Mouse (Mus musculus): ENCODE measurements at regions not wholly inside any gene's neighbourhood (a gene's known extent, or its start where the extent isn't known, plus 50 kb on each side); places are given as distances from the start of the nearest gene placed in this dataset.

GRCm38 (mm10) chr4:71663397-71663796 is 94.4 kb downstream of the Gm11232 start:
- Histone ChIP-seq H3K4me3 (no peak overlapping the region), H3K36me3 (no peaks in the 10 kb centered on the region), H3K27me3 (no peaks in the 10 kb centered on the region), H3K4me2 (replicated peaks) (no peak overlapping the region), H3K9ac (no peak overlapping the region), H3K9me3 (replicated peaks) (no peaks in the 10 kb centered on the region), H3K4me1 (no peaks in the 10 kb centered on the region), H3K27ac (no peak overlapping the region)
- no peak for ATAC-seq (ENCODE audit: low FRiP score)

GRCm38 (mm10) chr4:71640521-71640920 is 117.2 kb downstream of the Gm11232 start:
- Histone ChIP-seq H3K4me3 (no peak overlapping the region), H3K27ac (no peak overlapping the region), H3K9me3 (replicated peaks) (no peaks in the 10 kb centered on the region), H3K4me1 (no peaks in the 10 kb centered on the region), H3K4me2 (replicated peaks) (no peak overlapping the region), H3K36me3 (no peaks in the 10 kb centered on the region), H3K27me3 (no peaks in the 10 kb centered on the region), H3K9ac (no peak overlapping the region)
- no peak for ATAC-seq (ENCODE audit: low FRiP score)
- WGBS = 96% methylated on average over 10 of the region's 10 CpGs

- no peak for ATAC-seq (ENCODE audit: low FRiP score)
These were observed 130.7 kb downstream of the Gm11232 start for GRCm38 (mm10) chr4:71627088-71627487.

GRCm38 (mm10) chr4:71626626-71627025 is 131.1 kb downstream of the Gm11232 start:
- ATAC-seq (ENCODE audit: low FRiP score) = 0 out of 2 replicates have a peak, but pooled peaks have one; percentile 48
- 26% methylated on average over 1 of the region's 1 CpGs for WGBS
- Histone ChIP-seq H3K36me3 (no peaks in the 10 kb centered on the region), H3K27me3 (no peaks in the 10 kb centered on the region), H3K9ac (no peak overlapping the region), H3K27ac (no peak overlapping the region), H3K4me1 (0 out of 2 replicates have a peak, but pooled peaks cover 3% of the 10 kb centered on the region), H3K9me3 (replicated peaks) (no peaks in the 10 kb centered on the region), H3K4me3 (no peak overlapping the region), H3K4me2 (replicated peaks) (no peak overlapping the region)

More at GRCm38 (mm10) chr4:71627088-71627487, 130.7 kb downstream of the Gm11232 start:
- Histone ChIP-seq H3K9me3 (replicated peaks) (no peaks in the 10 kb centered on the region), H3K4me2 (replicated peaks) (no peak overlapping the region), H3K9ac (no peak overlapping the region), H3K36me3 (no peaks in the 10 kb centered on the region), H3K4me3 (no peak overlapping the region), H3K27ac (no peak overlapping the region), H3K4me1 (0 out of 2 replicates have a peak, but pooled peaks cover 3% of the 10 kb centered on the region), H3K27me3 (no peaks in the 10 kb centered on the region)
- WGBS = 24% methylated on average over 2 of the region's 2 CpGs

GRCm38 (mm10) chr4:71624771-71625170 is 133.0 kb downstream of the Gm11232 start:
- Histone ChIP-seq H3K4me3 (no peak overlapping the region), H3K36me3 (no peaks in the 10 kb centered on the region), H3K27ac (no peak overlapping the region), H3K4me2 (replicated peaks) (no peak overlapping the region), H3K27me3 (no peaks in the 10 kb centered on the region), H3K4me1 (0 out of 2 replicates have a peak, but pooled peaks cover 3% of the 10 kb centered on the region), H3K9ac (no peak overlapping the region), H3K9me3 (replicated peaks) (no peaks in the 10 kb centered on the region)
- no peak for ATAC-seq (ENCODE audit: low FRiP score)
- WGBS = 82% methylated on average over 2 of the region's 2 CpGs

GRCm38 (mm10) chr4:71613720-71614119 is 144.0 kb downstream of the Gm11232 start:
- WGBS = 82% methylated on average over 1 of the region's 1 CpGs
- ATAC-seq (ENCODE audit: low FRiP score) = no peak
- Histone ChIP-seq H3K4me2 (replicated peaks) (no peak overlapping the region), H3K36me3 (no peaks in the 10 kb centered on the region), H3K9ac (no peak overlapping the region), H3K4me3 (no peak overlapping the region), H3K27me3 (no peaks in the 10 kb centered on the region), H3K27ac (no peak overlapping the region), H3K9me3 (replicated peaks) (0 out of 2 replicates have a peak, but pooled peaks cover 4% of the 10 kb centered on the region), H3K4me1 (no peaks in the 10 kb centered on the region)

GRCm38 (mm10) chr4:71585880-71586279 is 171.9 kb downstream of the Gm11232 start:
- Histone ChIP-seq H3K9ac (no peak overlapping the region), H3K36me3 (no peaks in the 10 kb centered on the region), H3K4me2 (replicated peaks) (no peak overlapping the region), H3K4me1 (no peaks in the 10 kb centered on the region), H3K9me3 (replicated peaks) (no peaks in the 10 kb centered on the region), H3K27ac (no peak overlapping the region), H3K4me3 (no peak overlapping the region), H3K27me3 (no peaks in the 10 kb centered on the region)
- peak; percentile 56; the same call in 1 of the 2 replicates for ATAC-seq (ENCODE audit: low FRiP score)
- 88% methylated on average over 2 of the region's 2 CpGs for WGBS

- WGBS = 93% methylated on average over 5 of the region's 5 CpGs
- no peak overlapping the region for H3K27ac ChIP-seq
- H3K9ac ChIP-seq = no peak overlapping the region
- no peaks in the 10 kb centered on the region for H3K27me3 ChIP-seq
- ATAC-seq (ENCODE audit: low FRiP score) = no peak
- H3K4me3 ChIP-seq = no peak overlapping the region
- H3K4me1 ChIP-seq = no peaks in the 10 kb centered on the region
- H3K36me3 ChIP-seq = no peaks in the 10 kb centered on the region
- no peaks in the 10 kb centered on the region for H3K9me3 ChIP-seq (replicated peaks)
- no peak overlapping the region for H3K4me2 ChIP-seq (replicated peaks)
These were observed 197.1 kb downstream of the Gm11232 start for GRCm38 (mm10) chr4:71560656-71561055.

- no peak for ATAC-seq (ENCODE audit: low FRiP score)
- Histone ChIP-seq H3K9me3 (replicated peaks) (no peaks in the 10 kb centered on the region), H3K36me3 (no peaks in the 10 kb centered on the region), H3K9ac (no peak overlapping the region), H3K4me3 (no peak overlapping the region), H3K4me2 (replicated peaks) (no peak overlapping the region), H3K27ac (no peak overlapping the region), H3K4me1 (no peaks in the 10 kb centered on the region), H3K27me3 (no peaks in the 10 kb centered on the region)
These were observed 218.6 kb downstream of the Gm11232 start for GRCm38 (mm10) chr4:71539200-71539599.

GRCm38 (mm10) chr4:71537971-71538370 is 219.8 kb downstream of the Gm11232 start:
- no peak overlapping the region for H3K27ac ChIP-seq
- 79% methylated on average over 2 of the region's 2 CpGs for WGBS
- no peaks in the 10 kb centered on the region for H3K36me3 ChIP-seq
- ATAC-seq (ENCODE audit: low FRiP score) = no peak
- H3K4me1 ChIP-seq = no peaks in the 10 kb centered on the region
- H3K4me3 ChIP-seq = no peak overlapping the region
- no peaks in the 10 kb centered on the region for H3K9me3 ChIP-seq (replicated peaks)
- no peak overlapping the region for H3K4me2 ChIP-seq (replicated peaks)
- no peaks in the 10 kb centered on the region for H3K27me3 ChIP-seq
- H3K9ac ChIP-seq = no peak overlapping the region

GRCm38 (mm10) chr4:71524255-71524970 is 233.4 kb downstream of the Gm11232 start:
- Histone ChIP-seq H3K4me2 (replicated peaks) (no peak overlapping the region), H3K27me3 (no peaks in the 10 kb centered on the region), H3K27ac (no peak overlapping the region), H3K36me3 (no peaks in the 10 kb centered on the region), H3K9ac (no peak overlapping the region), H3K9me3 (replicated peaks) (no peaks in the 10 kb centered on the region), H3K4me3 (no peak overlapping the region), H3K4me1 (no peaks in the 10 kb centered on the region)
- no peak for ATAC-seq (ENCODE audit: low FRiP score)
- WGBS = 86% methylated on average over 4 of the region's 4 CpGs

- Histone ChIP-seq H3K4me1 (0 out of 2 replicates have a peak, but pooled peaks cover 3% of the 10 kb centered on the region), H3K4me3 (no peak overlapping the region), H3K9ac (no peak overlapping the region), H3K4me2 (replicated peaks) (no peak overlapping the region), H3K36me3 (no peaks in the 10 kb centered on the region), H3K9me3 (replicated peaks) (no peaks in the 10 kb centered on the region), H3K27me3 (no peaks in the 10 kb centered on the region), H3K27ac (no peak overlapping the region)
- ATAC-seq (ENCODE audit: low FRiP score) = no peak
These were observed 237.0 kb downstream of the Gm11232 start for GRCm38 (mm10) chr4:71520751-71521150.

- Histone ChIP-seq H3K27ac (no peak overlapping the region), H3K9me3 (replicated peaks) (0 out of 2 replicates have a peak, but pooled peaks cover 4% of the 10 kb centered on the region), H3K27me3 (no peaks in the 10 kb centered on the region), H3K9ac (no peak overlapping the region), H3K4me2 (replicated peaks) (no peak overlapping the region), H3K4me3 (no peak overlapping the region), H3K36me3 (no peaks in the 10 kb centered on the region), H3K4me1 (0 out of 2 replicates have a peak, but pooled peaks cover 3% of the 10 kb centered on the region)
- WGBS = 30% methylated on average over 2 of the region's 2 CpGs
- ATAC-seq (ENCODE audit: low FRiP score) = peak; percentile 84
These were observed 239.8 kb downstream of the Gm11232 start for GRCm38 (mm10) chr4:71517921-71518404.

Data from hindbrain, embryonic 12.5 days (tissue).